Mouse (Mus musculus) macrophage (primary cell): ENCODE data around the gene Lpp. TPM values are rescaled to one million over a fixed set of nuclear protein-coding genes. Genes with fewer than 3 reads are reported as not detected.

Experiments
- H3K27ac ChIP-seq: fragments of 350-480 bp; formaldehyde crosslinking; 2 replicates; pipeline ENCODE4 v1.9.0; 2021
- H3K36me3 ChIP-seq: fragments of 350-480 bp; formaldehyde crosslinking; 2 replicates; pipeline ENCODE4 v1.9.0; 2021; ENCODE audit errors: inconsistent target
- H3K4me3 ChIP-seq: fragments of 350-480 bp; formaldehyde crosslinking; 2 replicates; pipeline ENCODE4 v1.9.0; 2021; ENCODE audit errors: inconsistent target
- H3K79me2 ChIP-seq: fragments of 350-480 bp; formaldehyde crosslinking; 2 replicates; pipeline ENCODE4 v1.9.0; 2021; ENCODE audit errors: inconsistent target
- WGBS: methylation state at CpG from one replicate; pipeline ENCODE4 v1.1.7; 2026; ENCODE audit warnings: inconsistent platforms; ENCODE audit not compliant: missing documents; 5-methylcytosine and 5-hydroxymethylcytosine counted together
- polyA plus RNA-seq: library from polyadenylated mRNA; stranded (reverse); fragments of 250-400 nt; gene quantifications from 3 replicates; pipeline ENCODE4 v1.2.4, GENCODE M21; 2018; ENCODE audit warnings: inconsistent platforms

Gene Lpp
- polyA plus RNA-seq, 1 experiment from 2014 or later = 15.6 TPM

GRCm38 (mm10) chr16:24651655-24652654, 258.6 kb downstream of the Lpp start:
- peak overlapping the region; percentile 39; the same call in 1 of the 2 replicates for H3K27ac ChIP-seq
- WGBS = 86% methylated on average over 8 of the region's 8 CpGs
- no peaks in the 10 kb centered on the region for H3K79me2 ChIP-seq
- H3K36me3 ChIP-seq = no peaks in the 10 kb centered on the region
- H3K4me3 ChIP-seq = no peak overlapping the region

- Histone ChIP-seq H3K79me2 (no peaks in the 10 kb centered on the region), H3K27ac (peak overlapping the region; percentile 39), H3K4me3 (no peak overlapping the region), H3K36me3 (no peaks in the 10 kb centered on the region)
- 59% methylated on average over 5 of the region's 5 CpGs for WGBS
Measured at GRCm38 (mm10) chr16:24653041-24653440, 259.7 kb downstream of the Lpp start.

- WGBS = 63% methylated on average over 3 of the region's 3 CpGs
- H3K36me3 ChIP-seq = no peaks in the 10 kb centered on the region
Measured at GRCm38 (mm10) chr16:24655116-24655515, 261.8 kb downstream of the Lpp start.

GRCm38 (mm10) chr16:24656026-24656425, 262.7 kb downstream of the Lpp start:
- 96% methylated on average over 6 of the region's 8 CpGs for WGBS
- Histone ChIP-seq H3K4me3 (no peak overlapping the region), H3K27ac (no peak overlapping the region), H3K79me2 (no peaks in the 10 kb centered on the region), H3K36me3 (no peaks in the 10 kb centered on the region)

More at GRCm38 (mm10) chr16:24655116-24655515, 261.8 kb downstream of the Lpp start:
- Histone ChIP-seq H3K4me3 (no peak overlapping the region), H3K79me2 (no peaks in the 10 kb centered on the region), H3K27ac (no peak overlapping the region)

GRCm38 (mm10) chr16:24656752-24657151, 263.4 kb downstream of the Lpp start:
- no peak overlapping the region for H3K27ac ChIP-seq
- WGBS = 32% methylated on average over 4 of the region's 5 CpGs
- no peak overlapping the region for H3K4me3 ChIP-seq
- H3K79me2 ChIP-seq = no peaks in the 10 kb centered on the region
- H3K36me3 ChIP-seq = no peaks in the 10 kb centered on the region

- no peaks in the 10 kb centered on the region for H3K79me2 ChIP-seq
- H3K4me3 ChIP-seq = no peak overlapping the region
- no peak overlapping the region for H3K27ac ChIP-seq
- 100% methylated on average over 1 of the region's 2 CpGs for WGBS
- no peaks in the 10 kb centered on the region for H3K36me3 ChIP-seq
Measured at GRCm38 (mm10) chr16:24659049-24659448, 265.7 kb downstream of the Lpp start.

- no peak overlapping the region for H3K27ac ChIP-seq
- H3K79me2 ChIP-seq = no peaks in the 10 kb centered on the region
- H3K4me3 ChIP-seq = no peak overlapping the region
- no peaks in the 10 kb centered on the region for H3K36me3 ChIP-seq
Measured at GRCm38 (mm10) chr16:24664131-24664530, 270.8 kb downstream of the Lpp start.

GRCm38 (mm10) chr16:24669718-24670460, 276.6 kb downstream of the Lpp start:
- no peak overlapping the region for H3K4me3 ChIP-seq
- H3K36me3 ChIP-seq = no peaks in the 10 kb centered on the region
- 32% methylated on average over 5 of the region's 5 CpGs for WGBS
- H3K79me2 ChIP-seq = no peaks in the 10 kb centered on the region
- peak overlapping the region; percentile 79 for H3K27ac ChIP-seq

- no peaks in the 10 kb centered on the region for H3K79me2 ChIP-seq
- no peak overlapping the region for H3K27ac ChIP-seq
- H3K36me3 ChIP-seq = peaks cover 5% of the 10 kb centered on the region; the same call in 1 of the 2 replicates
- H3K4me3 ChIP-seq = no peak overlapping the region
Measured at GRCm38 (mm10) chr16:24678942-24679341, 285.6 kb downstream of the Lpp start.

GRCm38 (mm10) chr16:24695062-24695461, 301.8 kb downstream of the Lpp start:
- H3K4me3 ChIP-seq = no peak overlapping the region
- H3K79me2 ChIP-seq = no peaks in the 10 kb centered on the region
- WGBS = 90% methylated on average over 4 of the region's 4 CpGs

GRCm38 (mm10) chr16:24704215-24704614, 310.9 kb downstream of the Lpp start:
- 95% methylated on average over 3 of the region's 3 CpGs for WGBS
- Histone ChIP-seq H3K4me3 (no peak overlapping the region), H3K27ac (no peak overlapping the region), H3K79me2 (no peaks in the 10 kb centered on the region), H3K36me3 (no peaks in the 10 kb centered on the region)

More at GRCm38 (mm10) chr16:24695062-24695461, 301.8 kb downstream of the Lpp start:
- Histone ChIP-seq H3K36me3 (no peaks in the 10 kb centered on the region), H3K27ac (no peak overlapping the region)

- WGBS = 100% methylated on average over 4 of the region's 4 CpGs
- no peak overlapping the region for H3K27ac ChIP-seq
- H3K36me3 ChIP-seq = no peaks in the 10 kb centered on the region
- no peak overlapping the region for H3K4me3 ChIP-seq
- no peaks in the 10 kb centered on the region for H3K79me2 ChIP-seq
Measured at GRCm38 (mm10) chr16:24723641-24724040, 330.3 kb downstream of the Lpp start.

GRCm38 (mm10) chr16:24732751-24733150, 339.4 kb downstream of the Lpp start:
- H3K79me2 ChIP-seq = no peaks in the 10 kb centered on the region
- WGBS = 17% methylated on average over 1 of the region's 1 CpGs
- H3K27ac ChIP-seq = no peak overlapping the region
- no peak overlapping the region for H3K4me3 ChIP-seq
- no peaks in the 10 kb centered on the region for H3K36me3 ChIP-seq

GRCm38 (mm10) chr16:24733321-24733720, 340.0 kb downstream of the Lpp start:
- Histone ChIP-seq H3K79me2 (no peaks in the 10 kb centered on the region), H3K4me3 (no peak overlapping the region), H3K36me3 (no peaks in the 10 kb centered on the region), H3K27ac (no peak overlapping the region)
- WGBS = 100% methylated on average over 1 of the region's 1 CpGs

GRCm38 (mm10) chr16:24735754-24736153, 342.4 kb downstream of the Lpp start:
- Histone ChIP-seq H3K79me2 (no peaks in the 10 kb centered on the region), H3K36me3 (no peaks in the 10 kb centered on the region), H3K27ac (no peak overlapping the region), H3K4me3 (no peak overlapping the region)
- WGBS = 93% methylated on average over 2 of the region's 2 CpGs
